Mouse (Mus musculus) adrenal gland (tissue): ENCODE measurements around the gene Ptprg.

Source experiments
- intact Hi-C: fragments of 180-260 bp; cut with DNase I; formaldehyde crosslinking; loops from one replicate; pipeline ENCODE4 v1.15.1; 2025

The Ptprg gene

DNA sequence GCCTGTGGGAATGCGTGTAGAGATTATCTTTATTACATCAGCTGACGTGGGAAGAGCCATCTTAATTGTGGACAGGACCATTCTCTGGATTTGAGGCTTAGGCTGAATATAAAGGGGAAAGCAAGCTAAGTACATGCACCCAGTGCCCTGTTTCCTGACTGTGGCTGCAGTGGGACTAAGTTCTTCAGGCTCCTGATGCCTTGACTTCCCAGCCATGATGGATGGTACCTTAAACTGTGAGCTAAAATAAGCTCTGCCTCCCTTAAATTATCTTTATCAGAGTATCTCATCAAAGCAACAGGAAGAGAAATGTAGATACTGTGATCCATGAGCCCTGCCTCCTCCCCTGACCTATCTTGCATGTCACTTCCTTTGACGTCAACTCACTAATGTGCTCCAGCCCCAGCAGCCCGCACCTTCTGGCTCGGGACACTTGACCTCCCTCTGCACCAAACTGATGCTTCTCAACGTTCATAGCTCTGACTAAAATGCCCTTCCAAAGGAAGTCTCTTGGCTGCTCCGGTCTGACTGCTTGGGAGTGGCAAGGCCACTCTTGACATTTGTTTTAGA, 578.8 kb downstream of the Ptprg start:
- intact Hi-C loops: no loop called here

GRCm38 (mm10) chr14:12133163-12133562, 579.8 kb downstream of the Ptprg start:
- intact Hi-C loops: no loop called here

GRCm38 (mm10) chr14:12134504-12134903, 581.2 kb downstream of the Ptprg start:
- intact Hi-C loops: no loop called here

DNA sequence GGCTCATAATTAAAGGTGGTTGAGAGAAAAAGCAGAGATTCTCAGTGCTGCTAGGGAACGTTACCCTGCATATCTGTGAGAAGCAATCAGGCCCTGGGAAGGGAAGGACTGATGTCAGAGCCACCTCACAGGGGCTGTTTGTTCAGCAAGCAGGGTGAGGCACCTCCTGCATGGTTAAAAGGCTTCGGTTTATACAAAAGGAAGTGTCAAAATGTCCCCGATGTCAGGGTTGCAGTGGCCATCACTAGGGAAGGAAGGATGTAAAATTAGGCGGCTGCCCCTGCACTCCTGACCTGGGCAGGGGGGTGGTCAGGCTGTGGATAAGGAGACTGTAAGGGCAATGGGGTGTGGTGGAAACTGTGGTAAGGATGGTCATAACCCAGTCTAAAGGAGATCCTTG, 583.2 kb downstream of the Ptprg start:
- intact Hi-C loops: no loop called here

DNA sequence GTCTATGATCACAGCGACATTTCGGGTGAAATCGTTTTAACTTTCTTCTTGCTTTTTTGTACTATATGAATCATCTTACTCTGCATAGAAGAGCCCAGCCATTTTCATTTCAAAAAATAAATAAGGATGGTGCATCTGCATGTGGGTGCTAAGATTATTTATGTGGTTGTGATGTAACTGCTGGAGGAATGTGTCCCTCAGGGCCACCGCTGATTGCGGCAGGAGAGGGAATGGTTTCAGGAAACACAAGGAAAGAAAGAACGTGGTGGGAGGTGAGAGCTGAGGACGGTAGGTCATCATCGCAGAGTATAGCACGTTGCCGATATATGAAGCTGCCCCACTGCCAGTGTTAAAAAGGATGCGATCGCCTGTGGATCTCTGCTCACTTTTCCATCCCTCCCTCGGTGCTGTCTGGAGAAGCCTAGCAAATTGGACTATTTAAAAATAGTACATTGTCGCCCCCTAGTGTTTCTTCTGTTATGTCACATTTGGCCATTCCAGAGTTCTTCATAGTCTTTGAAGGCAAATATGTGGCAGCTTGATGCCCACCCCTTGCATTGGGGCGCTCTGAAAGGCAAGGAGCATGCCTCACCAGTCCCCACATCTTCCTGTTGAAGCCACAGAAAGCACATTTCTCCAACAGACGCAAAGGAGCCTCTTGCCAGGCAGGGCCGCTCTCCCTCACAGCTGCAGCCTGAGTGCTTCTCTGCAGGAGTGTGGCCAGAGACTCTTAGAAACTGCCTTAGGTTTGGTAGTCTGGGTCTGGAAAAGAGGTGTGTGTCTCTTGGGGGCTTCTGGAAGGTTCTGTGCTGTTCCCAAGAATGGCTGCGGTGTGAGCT, 586.5 kb downstream of the Ptprg start:
- intact Hi-C loops: loop anchor here (10.0 kb wide), 1 partner anchor 605 kb away; no protein-coding TSS in a partner anchor

- intact Hi-C loops: loop anchor here (10.0 kb wide), 1 partner anchor 609 kb away; no protein-coding TSS in a partner anchor
These were observed 590.7 kb downstream of the Ptprg start for GRCm38 (mm10) chr14:12143941-12144485.

GRCm38 (mm10) chr14:12145919-12146318, 592.6 kb downstream of the Ptprg start:
- intact Hi-C loops: loop anchor here (10.0 kb wide), 1 partner anchor 611 kb away; no protein-coding TSS in a partner anchor

DNA sequence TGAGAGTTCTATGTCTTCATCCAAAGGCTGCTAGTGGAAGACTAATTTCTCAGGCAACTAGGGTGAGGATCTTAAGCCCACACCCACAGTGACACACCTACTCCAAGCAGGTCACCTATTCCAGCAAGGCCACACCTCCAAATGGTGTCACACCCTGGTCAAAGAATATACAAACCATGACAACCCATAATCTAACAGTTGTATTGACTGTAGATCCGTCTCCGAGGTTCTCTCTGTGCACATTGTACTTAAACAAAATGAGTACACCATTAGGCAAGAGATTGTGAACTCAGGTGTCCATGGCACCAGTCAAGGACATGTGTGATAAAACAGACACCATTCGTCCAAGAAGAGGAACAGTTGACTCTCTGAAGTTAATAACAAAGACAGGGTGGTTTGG, 596.2 kb downstream of the Ptprg start:
- intact Hi-C loops: loop anchor here (10.0 kb wide), 1 partner anchor 615 kb away; no protein-coding TSS in a partner anchor

- intact Hi-C loops: loop anchor here (2.0 to 5.0 kb wide), 2 partner anchors 60 to 379 kb away; no protein-coding TSS in a partner anchor
These were observed 598.6 kb downstream of the Ptprg start for GRCm38 (mm10) chr14:12151927-12152326.

DNA sequence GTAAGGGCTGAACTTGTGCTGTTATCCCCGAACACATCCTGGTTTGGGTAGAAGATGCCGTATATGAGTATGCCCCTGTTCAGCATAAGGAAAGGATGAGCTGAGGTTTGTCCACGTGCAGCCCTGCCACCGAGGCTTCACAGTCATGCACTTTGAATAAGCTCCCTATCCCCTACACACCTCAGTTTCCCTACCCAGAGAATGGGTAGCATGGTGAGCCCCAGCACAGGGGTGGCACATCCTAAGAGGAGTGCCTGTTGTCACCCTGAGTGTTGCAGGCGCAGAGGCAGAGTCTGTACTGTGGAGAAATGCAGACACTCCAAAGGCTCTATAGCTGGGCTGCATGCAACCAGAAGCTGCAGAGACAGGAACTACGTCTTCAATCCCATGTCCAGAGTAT, 599.4 kb downstream of the Ptprg start:
- intact Hi-C loops: loop anchor here (5.0 kb wide), 1 partner anchor 60 kb away; no protein-coding TSS in a partner anchor

DNA sequence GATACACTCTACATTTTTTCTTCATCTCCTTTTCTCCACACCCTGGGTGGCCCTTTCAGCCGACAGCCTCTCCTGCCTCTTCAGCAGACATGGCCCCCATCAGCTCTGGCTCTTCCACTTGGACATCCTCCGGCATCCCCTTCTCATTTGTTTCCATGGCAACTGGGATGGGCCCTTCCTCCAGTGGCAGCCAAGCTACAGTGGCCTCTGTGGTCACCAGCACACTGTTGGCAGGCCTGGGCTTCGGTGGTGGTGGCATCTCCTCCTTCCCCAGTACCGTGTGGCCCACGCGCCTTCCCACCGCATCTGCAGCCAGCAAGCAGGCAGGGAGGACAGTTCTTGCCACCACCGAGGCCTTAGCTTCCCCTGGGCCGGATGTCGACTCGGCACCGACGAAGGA, 600.3 kb downstream of the Ptprg start:
- intact Hi-C loops: loop anchor here (5.0 kb wide), 1 partner anchor 59 kb away; no protein-coding TSS in a partner anchor

GRCm38 (mm10) chr14:12161738-12162310, 608.5 kb downstream of the Ptprg start:
- intact Hi-C loops: no loop called here

GRCm38 (mm10) chr14:12162331-12162854, 609.1 kb downstream of the Ptprg start:
- intact Hi-C loops: no loop called here

- intact Hi-C loops: no loop called here
These were observed 609.9 kb downstream of the Ptprg start for GRCm38 (mm10) chr14:12163196-12163595.

GRCm38 (mm10) chr14:12167215-12167614, 613.9 kb downstream of the Ptprg start:
- intact Hi-C loops: no loop called here

DNA sequence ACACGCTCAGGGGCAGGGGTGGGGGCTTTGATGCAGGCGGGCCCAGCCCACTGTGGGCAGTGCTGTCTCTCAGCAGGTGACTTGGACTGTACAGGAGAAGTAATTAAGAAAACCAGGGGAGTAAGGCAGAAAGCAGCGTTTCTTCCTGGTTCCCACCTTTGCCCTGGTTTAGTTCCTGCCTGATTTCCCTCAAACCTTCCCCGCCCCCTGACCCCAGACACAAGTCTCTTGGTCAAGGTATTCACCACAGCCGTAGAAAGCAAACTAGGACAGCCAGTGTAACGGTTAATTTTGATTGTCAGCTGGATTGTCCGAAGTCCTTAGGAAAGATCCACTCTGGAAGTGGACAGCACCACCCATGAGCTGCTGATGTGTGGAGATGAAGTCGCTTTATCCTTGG, 614.3 kb downstream of the Ptprg start:
- intact Hi-C loops: no loop called here

- intact Hi-C loops: no loop called here
These were observed 624.1 kb downstream of the Ptprg start for GRCm38 (mm10) chr14:12177436-12177835.

DNA sequence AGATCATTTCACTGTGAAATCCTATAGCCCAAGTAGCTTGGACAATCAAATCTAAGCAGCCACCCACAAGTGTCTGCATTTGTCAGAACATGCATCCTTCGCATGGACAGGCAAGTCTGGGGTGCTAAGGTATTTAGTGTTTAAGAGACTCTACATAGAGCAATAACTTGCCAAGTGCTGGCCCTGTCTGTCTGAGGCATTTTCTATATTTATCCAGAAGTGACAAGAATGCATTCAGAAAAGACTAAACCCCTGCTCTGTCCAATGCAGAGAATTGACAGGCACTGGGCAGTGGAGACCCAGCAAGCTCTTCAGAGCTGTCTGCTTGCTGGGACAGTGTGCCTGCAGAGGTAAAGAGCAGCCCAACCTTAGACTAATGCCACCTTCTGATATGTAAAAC, 625.3 kb downstream of the Ptprg start:
- intact Hi-C loops: no loop called here

DNA sequence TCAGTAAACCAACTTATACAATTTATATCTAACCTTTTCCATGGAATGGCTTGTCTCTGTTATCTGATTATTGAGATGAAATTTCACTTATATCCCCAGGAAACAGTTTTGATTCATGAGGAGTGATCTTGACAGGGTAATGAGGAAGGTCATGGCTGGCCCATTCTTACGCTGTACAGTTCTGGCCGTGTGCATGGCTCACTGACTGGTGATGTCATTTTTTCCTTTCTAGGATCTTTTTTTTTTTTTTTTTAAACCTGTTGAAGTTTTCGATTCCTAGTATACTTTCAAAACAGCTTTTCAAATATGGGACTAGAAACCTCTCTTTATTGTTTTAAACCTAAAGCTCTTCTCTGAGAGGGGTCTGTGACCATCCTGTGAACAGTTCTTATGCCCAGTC, 626.8 kb downstream of the Ptprg start:
- intact Hi-C loops: no loop called here

- intact Hi-C loops: no loop called here
These were observed 631.7 kb downstream of the Ptprg start for GRCm38 (mm10) chr14:12185040-12185439.

- intact Hi-C loops: no loop called here
These were observed 635.0 kb downstream of the Ptprg start for GRCm38 (mm10) chr14:12188352-12188751.

- intact Hi-C loops: no loop called here
These were observed 635.9 kb downstream of the Ptprg start for GRCm38 (mm10) chr14:12189266-12189665.
